Mouse (Mus musculus): ENCODE data around the gene Sowaha.

The Sowaha gene

DNA sequence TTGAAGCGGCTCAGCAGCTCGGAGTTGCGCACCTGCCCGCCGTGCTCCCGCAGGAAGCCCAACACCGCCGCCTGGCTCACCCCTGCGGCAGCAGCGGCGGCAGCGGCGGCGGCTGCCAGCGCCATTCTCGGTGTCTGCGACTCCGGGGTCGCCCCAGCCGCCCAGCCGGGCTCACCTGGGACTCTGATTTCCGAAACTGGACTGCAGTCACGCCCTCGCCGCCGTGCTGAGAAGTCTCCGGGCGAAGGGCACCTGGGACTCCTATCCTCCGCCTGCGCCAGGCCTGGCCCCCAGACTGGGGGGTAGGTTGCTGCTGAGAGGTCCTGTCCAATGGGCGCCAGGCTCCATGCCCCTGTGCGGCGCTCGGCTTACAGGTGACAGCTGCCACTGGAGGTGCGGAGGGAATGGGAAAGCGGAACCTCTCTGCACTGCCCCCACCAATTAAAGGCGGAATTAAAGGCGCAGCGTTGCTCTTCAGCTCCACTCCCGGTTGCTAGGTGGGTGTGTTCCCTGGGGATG lies at the start of gene Sowaha, which contains the start of gene Gm9945:
Gene Sowaha (minus strand): TSS at position 492 of the 519 bp plus-strand sequence.
Gene Gm9945 (plus strand): TSS at position 384 of the 519 bp plus-strand sequence.
- no peak for DNase-seq

DNA sequence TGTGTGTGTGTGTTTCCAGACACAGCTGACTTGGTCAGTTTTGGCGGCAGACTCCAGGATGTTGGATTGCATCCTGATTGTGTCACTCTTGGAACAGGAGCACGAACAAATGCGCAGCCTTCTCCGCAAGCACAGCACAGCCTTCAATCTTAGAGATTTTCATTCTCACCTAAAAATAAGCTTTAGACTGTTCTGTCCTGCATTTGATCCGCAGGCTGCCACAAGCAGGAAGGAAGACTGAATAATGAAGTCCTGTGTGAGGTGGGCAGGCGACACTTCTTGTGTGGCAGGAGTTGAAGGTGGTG lies 49.1 kb upstream of the Sowaha start:
- no peak for DNase-seq

DNA sequence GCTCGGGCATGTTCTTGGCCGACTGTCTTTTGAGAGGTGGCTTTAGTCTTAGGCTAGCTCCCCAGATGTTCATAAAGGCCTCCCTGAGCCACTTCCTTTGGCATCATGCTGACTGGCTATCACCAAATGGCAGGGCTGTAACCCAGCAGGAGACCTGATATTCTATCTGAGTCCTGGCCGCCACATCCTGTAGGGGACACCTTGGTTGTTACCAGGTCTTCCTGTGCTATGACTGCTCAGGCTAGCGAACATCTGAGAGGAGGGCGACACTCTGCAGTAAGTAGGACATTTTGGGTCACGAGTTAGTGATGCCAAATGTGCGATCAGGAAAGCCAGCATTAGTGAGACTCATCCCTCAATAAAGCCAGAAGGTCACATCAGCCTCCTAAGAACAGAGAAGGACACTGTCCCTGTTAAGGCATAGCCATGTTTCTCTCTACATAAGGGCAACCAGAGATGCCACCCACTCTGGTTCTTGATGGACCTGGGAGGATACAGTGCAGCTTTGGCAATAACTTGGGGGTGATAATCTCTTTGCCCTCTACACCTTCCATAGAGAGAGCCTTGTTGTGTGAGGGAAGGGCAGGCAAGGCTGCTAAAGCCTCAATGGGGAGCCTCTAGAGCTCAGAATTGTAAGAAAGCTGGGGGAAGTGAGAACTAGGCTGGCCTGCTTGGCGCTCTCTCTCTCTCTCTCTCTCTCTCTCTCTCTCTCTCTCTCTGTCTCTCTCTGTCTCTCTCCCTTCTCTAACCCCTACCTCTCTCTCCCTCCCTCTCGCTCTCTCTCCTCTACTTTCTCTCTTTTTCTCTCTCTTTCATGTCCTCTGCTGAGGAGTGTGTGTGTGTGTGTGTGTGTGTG lies 48.6 kb upstream of the Sowaha start:
- no peak for DNase-seq

DNA sequence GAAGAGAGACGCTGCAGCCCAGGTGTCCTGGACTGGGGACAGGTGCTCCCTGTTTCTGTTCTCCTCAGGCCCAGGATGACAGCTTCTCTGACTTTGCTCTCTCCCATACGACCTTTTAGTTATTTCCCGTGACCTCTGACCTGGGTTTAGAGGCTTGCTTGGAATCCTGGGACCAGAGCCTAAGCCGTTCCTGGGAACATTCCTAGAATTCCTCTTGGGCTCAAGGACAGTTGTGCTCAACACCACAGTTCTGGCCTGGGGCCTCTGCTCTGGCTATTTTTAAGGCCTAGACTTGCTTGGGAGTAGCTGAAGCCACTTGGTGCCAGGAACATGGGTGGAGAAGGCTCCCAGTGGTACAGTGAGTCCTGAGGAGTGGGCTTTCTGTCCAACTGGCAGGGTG lies 45.4 kb upstream of the Sowaha start:
- DNase-seq, result no peak

GRCm38 (mm10) chr11:53524905-53525304 lies 44.8 kb upstream of the Sowaha start:
- DNase-seq, result peak; percentile 20 to 24

GRCm38 (mm10) chr11:53523545-53524405 lies 43.7 kb upstream of the Sowaha start:
- no peak for DNase-seq

DNA sequence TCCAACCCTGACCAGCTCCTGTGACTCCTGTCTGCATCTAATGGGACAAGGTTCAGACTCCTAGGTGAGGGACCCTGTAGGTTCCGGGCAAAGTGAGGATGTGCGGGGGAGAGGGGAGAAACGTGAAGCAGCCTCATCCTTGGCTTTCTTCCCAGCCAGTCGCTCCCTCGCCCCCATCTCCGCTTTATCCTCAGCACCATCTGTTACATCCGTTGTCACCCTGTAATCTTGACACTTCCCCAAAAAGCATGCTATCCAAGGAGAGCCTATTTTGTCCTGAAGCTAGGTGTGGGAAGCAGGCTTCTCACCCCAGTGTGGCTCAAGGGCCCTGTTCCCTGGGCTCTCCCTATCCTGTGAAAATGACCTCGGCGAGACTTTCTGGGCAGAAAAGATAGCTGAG lies 42.9 kb upstream of the Sowaha start:
- no peak for DNase-seq

DNA sequence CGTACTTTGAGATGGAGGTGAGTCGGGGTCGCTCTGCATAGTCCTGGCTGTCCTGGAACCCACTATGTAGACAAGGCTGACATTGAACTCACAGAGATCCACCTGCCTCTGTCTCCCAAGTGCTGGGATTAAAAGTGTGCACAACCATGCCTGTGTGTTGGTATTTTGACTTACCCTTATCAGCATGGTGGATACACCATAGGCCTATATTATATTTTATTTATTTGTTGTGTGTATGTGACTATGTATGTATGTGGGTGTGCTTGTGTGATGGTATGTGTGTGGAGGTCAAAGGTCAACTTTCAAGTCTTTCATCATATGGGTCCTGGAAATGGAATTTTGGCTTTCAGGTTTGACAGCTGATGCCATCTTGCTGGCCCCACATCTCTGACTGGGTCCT lies 42.3 kb upstream of the Sowaha start:
- DNase-seq, result no peak

- no peak for DNase-seq
Observed at GRCm38 (mm10) chr11:53521821-53522131, 41.7 kb upstream of the Sowaha start.

- DNase-seq, result no peak
Observed at GRCm38 (mm10) chr11:53521120-53521820, 41.2 kb upstream of the Sowaha start.

- DNase-seq, result no peak
Observed at GRCm38 (mm10) chr11:53520122-53520978, 40.3 kb upstream of the Sowaha start.

DNA sequence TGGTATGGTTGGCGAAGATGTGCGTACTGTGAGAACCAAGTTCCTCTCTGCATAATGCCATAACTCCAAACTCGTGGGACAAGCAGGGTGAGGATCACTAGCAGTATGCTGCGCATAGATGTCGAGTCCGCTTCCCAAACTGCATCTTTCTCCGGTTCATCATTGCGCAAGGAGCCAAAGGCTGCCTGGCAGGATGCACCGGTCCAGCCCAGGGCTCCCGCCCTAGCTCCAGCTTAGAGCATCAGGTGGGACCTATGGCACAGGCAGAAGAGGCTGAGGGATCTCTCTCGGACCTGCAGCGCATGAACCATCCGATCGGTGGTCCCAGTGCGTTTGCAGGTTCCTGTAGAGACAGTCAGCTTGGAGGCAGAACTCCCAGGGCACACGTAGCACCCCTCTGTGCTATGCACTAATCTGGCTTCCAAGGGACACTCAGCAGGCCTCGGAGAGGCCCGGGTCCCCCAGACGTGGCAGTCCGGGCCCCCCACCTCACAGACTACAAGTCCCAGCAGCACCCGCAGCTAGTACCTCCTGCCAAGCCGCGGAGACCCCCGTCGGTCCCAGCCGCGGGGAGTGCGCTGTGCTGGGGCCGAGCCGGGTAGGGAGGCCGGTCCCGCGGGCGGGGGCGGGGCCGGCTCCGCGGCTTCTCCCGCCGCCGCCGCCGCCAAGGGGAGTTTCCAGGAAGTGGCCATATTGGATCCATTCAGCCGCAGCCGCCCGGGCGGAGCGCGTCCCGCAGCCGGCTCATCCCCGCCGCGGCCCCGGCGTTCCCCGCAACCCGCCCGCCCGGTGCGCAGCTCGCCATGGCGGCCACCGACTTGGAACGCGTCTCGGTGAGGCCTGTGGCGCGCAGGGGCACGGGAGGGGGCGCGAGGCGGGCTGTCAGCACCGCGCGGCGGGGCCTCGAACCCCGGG lies 39.4 kb upstream of the Sowaha start, which contains the start of gene Sept8:
Gene Sept8 (plus strand): TSS at position 51 of the 915 bp plus-strand sequence.
- DNase-seq, result peak; percentile 26 to 45

DNA sequence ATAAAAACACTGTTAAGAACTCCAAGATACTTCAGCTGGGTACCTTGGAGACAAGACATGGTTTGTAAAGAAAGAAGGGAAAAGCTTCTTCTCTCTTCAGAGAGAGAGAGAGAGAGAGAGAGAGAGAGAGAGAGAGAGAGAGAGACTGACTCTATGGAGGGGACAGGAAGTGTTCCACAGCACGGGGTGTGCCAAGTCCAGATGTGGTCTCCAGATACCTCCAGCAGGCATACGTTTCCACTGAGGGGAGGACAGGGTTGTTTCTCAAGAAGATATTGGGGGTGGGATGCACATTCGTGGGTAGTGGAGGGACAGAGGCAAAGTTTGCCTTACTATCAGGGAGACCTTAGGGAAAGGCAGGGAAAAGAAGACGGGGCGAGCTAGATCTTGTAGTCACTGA lies 38.7 kb upstream of the Sowaha start:
- DNase-seq, result no peak

DNA sequence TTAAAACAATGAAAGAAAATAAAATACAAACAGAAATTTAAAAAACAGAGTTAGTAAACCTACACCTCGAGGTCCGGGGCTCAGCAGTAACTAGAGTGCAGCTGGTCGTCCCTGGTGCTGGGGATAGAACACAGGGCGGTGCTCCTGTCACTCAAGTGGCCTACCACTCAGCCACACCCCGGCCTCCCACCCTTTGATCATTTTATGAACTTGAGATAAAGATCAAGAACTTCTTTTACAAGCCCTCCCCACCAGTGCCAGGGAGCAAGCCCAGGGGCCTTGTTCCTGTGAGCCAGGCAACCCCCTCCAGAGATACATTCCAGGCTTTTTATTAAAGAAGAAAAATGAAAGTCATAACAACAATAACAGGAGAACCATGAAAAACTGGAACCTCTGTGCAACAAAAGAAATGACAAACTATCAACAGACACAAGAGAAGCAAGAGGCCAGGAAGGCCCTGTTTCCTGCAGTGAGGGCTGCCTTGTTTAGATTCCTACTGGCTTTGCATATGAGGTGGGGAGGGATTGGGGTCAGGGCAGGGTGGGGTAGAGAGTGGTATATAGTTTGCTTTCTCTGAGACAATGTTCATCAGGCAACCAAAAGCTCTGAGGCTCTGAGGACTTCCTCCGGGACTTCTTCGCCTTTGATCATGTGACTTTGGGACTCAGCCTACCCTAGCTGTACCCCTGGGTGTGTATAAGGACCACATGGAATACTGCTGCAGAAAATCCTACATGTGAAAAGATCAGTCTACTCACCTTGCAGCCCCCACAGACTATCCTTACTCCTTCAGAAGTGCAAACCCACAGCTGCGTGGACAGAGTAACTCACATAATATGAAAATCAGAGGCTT lies 36.9 kb upstream of the Sowaha start:
- peak; percentile 32 to 49 for DNase-seq

GRCm38 (mm10) chr11:53510351-53510750 lies 30.3 kb upstream of the Sowaha start:
- no peak for DNase-seq

GRCm38 (mm10) chr11:53508591-53508990 lies 28.5 kb upstream of the Sowaha start:
- no peak for DNase-seq

GRCm38 (mm10) chr11:53508152-53508551 lies 28.1 kb upstream of the Sowaha start:
- DNase-seq, result no peak

GRCm38 (mm10) chr11:53507098-53507805 lies 27.2 kb upstream of the Sowaha start:
- no peak for DNase-seq

- no peak for DNase-seq
Observed at GRCm38 (mm10) chr11:53505026-53505663, 25.1 kb upstream of the Sowaha start.
